Mouse (Mus musculus): ENCODE data around the gene Ubac2. TPM values are rescaled to one million over a fixed set of nuclear protein-coding genes. Genes with fewer than 3 reads are reported as not detected.

Ubac2 gene
- total RNA-seq (2014; rRNA removed; ENCODE audit: low replicate concordance) (55.5 and 66.8 TPM in 2 replicates), polyA plus RNA-seq (2015; fragmentation: Nextera tagmentation; extraction: Ambion mirVana) (38.7 and 39.4 TPM in 2 replicates)

- Histone ChIP-seq H3K4me3 (ENCODE audit: low read depth, low read length) (peak within 1 kb of the TSS; percentile 98), H3K9me3 (replicated peaks; ENCODE audit: control insufficient read depth, low read length) (no peaks in the 10 kb centered on the region), H3K4me2 (ENCODE audit: low read depth, low read length) (peak within 1 kb of the TSS; percentile 100), H3K27ac (ENCODE audit: low read depth) (peak within 1 kb of the TSS; percentile 89), H3K27me3 (ENCODE audit: control insufficient read depth, insufficient read depth, low read length) (no peaks in the 10 kb centered on the region), H3K9ac (replicated peaks; ENCODE audit: low read depth, low read length) (peak within 1 kb of the TSS; percentile 97), H3K4me1 (ENCODE audit: control insufficient read depth, insufficient read depth) (peaks cover under 1% of the 10 kb centered on the region; the same call in 1 of the 2 replicates), H3K36me3 (replicated peaks; ENCODE audit: control insufficient read depth, insufficient read depth, low read length) (no peaks in the 10 kb centered on the region)
- TF ChIP-seq CTCF (IDR thresholded peaks at IDR 0.05; ENCODE audit: low read depth) = no peak
- peak; percentile 83 for TF ChIP-seq EP300 (IDR thresholded peaks at IDR 0.05; ENCODE audit: low read depth)
- ATAC-seq (ENCODE audit: insufficient read depth, low read depth) = peak; percentile 98
- WGBS = under 1% methylated on average over 58 of the region's 61 CpGs
- peak; percentile 98 for DNase-seq (ENCODE audit: low spot score)
These were observed at the start of gene Ubac2 for GRCm38 (mm10) chr14:121878176-121878858. Gene Ubac2, plus strand, starts transcription at chr14:121878620.

- H3K4me2 ChIP-seq (ENCODE audit: low read depth, low read length) = no peak overlapping the region
- H3K36me3 ChIP-seq (replicated peaks; ENCODE audit: control insufficient read depth, insufficient read depth, low read length) = no peaks in the 10 kb centered on the region
- 0 out of 2 replicates have a peak, but pooled peaks cover 2% of the 10 kb centered on the region for H3K9me3 ChIP-seq (replicated peaks; ENCODE audit: control insufficient read depth, low read length)
- H3K9ac ChIP-seq (replicated peaks; ENCODE audit: low read depth, low read length) = no peak overlapping the region
- 75% methylated on average over 4 of the region's 4 CpGs for WGBS
- no peak for TF ChIP-seq EP300 (IDR thresholded peaks at IDR 0.05; ENCODE audit: low read depth)
- H3K4me3 ChIP-seq (ENCODE audit: low read depth, low read length) = no peak overlapping the region
- peaks cover 6% of the 10 kb centered on the region; the same call in 1 of the 2 replicates for H3K4me1 ChIP-seq (ENCODE audit: control insufficient read depth, insufficient read depth)
- H3K27ac ChIP-seq (ENCODE audit: low read depth) = no peak overlapping the region
- H3K27me3 ChIP-seq (ENCODE audit: control insufficient read depth, insufficient read depth, low read length) = no peaks in the 10 kb centered on the region
- no peak for ATAC-seq (ENCODE audit: insufficient read depth, low read depth)
- no peak for DNase-seq (ENCODE audit: low spot score)
These were observed 48.5 kb upstream of the Ubac2 start for GRCm38 (mm10) chr14:121829816-121830442.

- Histone ChIP-seq H3K4me2 (ENCODE audit: low read depth, low read length) (no peak overlapping the region), H3K36me3 (replicated peaks; ENCODE audit: control insufficient read depth, insufficient read depth, low read length) (no peaks in the 10 kb centered on the region)
These were observed 45.4 kb upstream of the Ubac2 start for GRCm38 (mm10) chr14:121833001-121833520.

GRCm38 (mm10) chr14:121838161-121838560 is 40.3 kb upstream of the Ubac2 start:
- H3K36me3 ChIP-seq (replicated peaks; ENCODE audit: control insufficient read depth, insufficient read depth, low read length) = no peaks in the 10 kb centered on the region
- no peak overlapping the region for H3K27ac ChIP-seq (ENCODE audit: low read depth)
- peaks cover 14% of the 10 kb centered on the region; the same call in 1 of the 2 replicates for H3K9me3 ChIP-seq (replicated peaks; ENCODE audit: control insufficient read depth, low read length)
- WGBS = 78% methylated on average over 4 of the region's 4 CpGs
- H3K27me3 ChIP-seq (ENCODE audit: control insufficient read depth, insufficient read depth, low read length) = no peaks in the 10 kb centered on the region
- TF ChIP-seq CTCF (IDR thresholded peaks at IDR 0.05; ENCODE audit: low read depth) (no peak), EP300 (IDR thresholded peaks at IDR 0.05; ENCODE audit: low read depth) (no peak)
- H3K9ac ChIP-seq (replicated peaks; ENCODE audit: low read depth, low read length) = no peak overlapping the region
- no peak overlapping the region for H3K4me2 ChIP-seq (ENCODE audit: low read depth, low read length)
- ATAC-seq (ENCODE audit: insufficient read depth, low read depth) (no peak), DNase-seq (ENCODE audit: low spot score) (no peak)
- H3K4me3 ChIP-seq (ENCODE audit: low read depth, low read length) = no peak overlapping the region
- no peaks in the 10 kb centered on the region for H3K4me1 ChIP-seq (ENCODE audit: control insufficient read depth, insufficient read depth)

More at GRCm38 (mm10) chr14:121833001-121833520, 45.4 kb upstream of the Ubac2 start:
- no peak overlapping the region for H3K27ac ChIP-seq (ENCODE audit: low read depth)
- DNase-seq (ENCODE audit: low spot score) (no peak), ATAC-seq (ENCODE audit: insufficient read depth, low read depth) (no peak)
- H3K9me3 ChIP-seq (replicated peaks; ENCODE audit: control insufficient read depth, low read length) = peaks cover 7% of the 10 kb centered on the region; the same call in 1 of the 2 replicates
- WGBS = 73% methylated on average over 2 of the region's 2 CpGs
- H3K9ac ChIP-seq (replicated peaks; ENCODE audit: low read depth, low read length) = no peak overlapping the region
- no peak overlapping the region for H3K4me3 ChIP-seq (ENCODE audit: low read depth, low read length)
- H3K4me1 ChIP-seq (ENCODE audit: control insufficient read depth, insufficient read depth) = no peaks in the 10 kb centered on the region
- no peak for TF ChIP-seq CTCF (IDR thresholded peaks at IDR 0.05; ENCODE audit: low read depth)
- TF ChIP-seq EP300 (IDR thresholded peaks at IDR 0.05; ENCODE audit: low read depth) = no peak
- H3K27me3 ChIP-seq (ENCODE audit: control insufficient read depth, insufficient read depth, low read length) = no peaks in the 10 kb centered on the region

GRCm38 (mm10) chr14:121840217-121840616 is 38.2 kb upstream of the Ubac2 start:
- TF ChIP-seq CTCF (IDR thresholded peaks at IDR 0.05; ENCODE audit: low read depth) (no peak), EP300 (IDR thresholded peaks at IDR 0.05; ENCODE audit: low read depth) (no peak)
- no peaks in the 10 kb centered on the region for H3K36me3 ChIP-seq (replicated peaks; ENCODE audit: control insufficient read depth, insufficient read depth, low read length)
- DNase-seq (ENCODE audit: low spot score) = no peak
- no peak overlapping the region for H3K9ac ChIP-seq (replicated peaks; ENCODE audit: low read depth, low read length)
- H3K27me3 ChIP-seq (ENCODE audit: control insufficient read depth, insufficient read depth, low read length) = no peaks in the 10 kb centered on the region
- ATAC-seq (ENCODE audit: insufficient read depth, low read depth) = no peak
- WGBS = 80% methylated on average over 8 of the region's 8 CpGs
- no peak overlapping the region for H3K4me3 ChIP-seq (ENCODE audit: low read depth, low read length)
- peaks cover 10% of the 10 kb centered on the region; the same call in 1 of the 2 replicates for H3K9me3 ChIP-seq (replicated peaks; ENCODE audit: control insufficient read depth, low read length)
- no peaks in the 10 kb centered on the region for H3K4me1 ChIP-seq (ENCODE audit: control insufficient read depth, insufficient read depth)
- no peak overlapping the region for H3K4me2 ChIP-seq (ENCODE audit: low read depth, low read length)
- H3K27ac ChIP-seq (ENCODE audit: low read depth) = no peak overlapping the region
